Mouse (Mus musculus) midbrain, embryonic 11.5 days (tissue): ENCODE measurements around the gene Dhx33. TPM values are rescaled to one million over a fixed set of nuclear protein-coding genes. Genes with fewer than 3 reads are reported as not detected.

Source experiments
- ATAC-seq: fragments of 200-750 bp; cut with Nextera tagmentation; 2 replicates; pipeline ENCODE4 v1.8.0; 2017; ENCODE audit warnings: moderate TSS enrichment, moderate library complexity; ENCODE audit not compliant: low FRiP score
- DNase-seq: peaks from one replicate; pipeline ENCODE4 v3.0.0; 2015; ENCODE audit warnings: low spot score; ENCODE audit errors: missing footprints
- H3K27ac ChIP-seq: fragments of 300-500 bp; sonication (generic); 2 replicates; pipeline ENCODE4 v1.5.1; 2014; ENCODE audit warnings: low read depth, low read length
- H3K27me3 ChIP-seq: fragments of 300-500 bp; sonication (generic); 2 replicates; pipeline ENCODE4 v1.6.1; 2014; ENCODE audit warnings: mild to moderate bottlenecking, low read length, moderate library complexity, mixed read lengths; ENCODE audit not compliant: control insufficient read depth, insufficient read depth
- H3K36me3 ChIP-seq: fragments of 300-500 bp; sonication (generic); 2 replicates; pipeline ENCODE4 v1.6.1; 2014; ENCODE audit warnings: mild to moderate bottlenecking, low read length, moderate library complexity, mixed read lengths; ENCODE audit not compliant: control insufficient read depth, insufficient read depth
- H3K4me1 ChIP-seq: fragments of 300-500 bp; sonication (generic); 2 replicates; pipeline ENCODE4 v1.6.1; 2014; ENCODE audit warnings: low read length; ENCODE audit not compliant: control insufficient read depth, insufficient read depth
- H3K4me2 ChIP-seq: fragments of 300-500 bp; sonication (generic); 2 replicates; pipeline ENCODE4 v1.6.1; 2014; ENCODE audit warnings: mild to moderate bottlenecking, moderate library complexity
- H3K4me3 ChIP-seq: fragments of 300-500 bp; sonication (generic); 2 replicates; pipeline ENCODE4 v1.5.1; 2014; ENCODE audit warnings: low read depth, low read length
- H3K9ac ChIP-seq: fragments of 300-500 bp; sonication (generic); 2 replicates; pipeline ENCODE4 v1.6.1; 2014; ENCODE audit warnings: low read length
- H3K9me3 ChIP-seq: fragments of 300-500 bp; sonication (generic); 2 replicates; pipeline ENCODE4 v1.6.1; 2016; ENCODE audit warnings: low read length; ENCODE audit not compliant: control insufficient read depth
- WGBS: fragments of 180-500 bp; shearing (Covaris S2); extraction: QIAGEN DNeasy Blood & Tissue Kit; methylation state at CpG from one replicate; pipeline ENCODE4 v1.1.7; 2014; 5-methylcytosine and 5-hydroxymethylcytosine counted together
- polyA plus RNA-seq: library from polyadenylated mRNA; unstranded; fragments of >200 nt; fragmentation: Nextera tagmentation; extraction: Ambion mirVana; gene quantifications from 2 replicates; pipeline ENCODE4 v1.2.1, GENCODE M21; 2014

Dhx33 gene
- polyA plus RNA-seq, 1 experiment from 2014 or later, result 15.9 TPM

DNA sequence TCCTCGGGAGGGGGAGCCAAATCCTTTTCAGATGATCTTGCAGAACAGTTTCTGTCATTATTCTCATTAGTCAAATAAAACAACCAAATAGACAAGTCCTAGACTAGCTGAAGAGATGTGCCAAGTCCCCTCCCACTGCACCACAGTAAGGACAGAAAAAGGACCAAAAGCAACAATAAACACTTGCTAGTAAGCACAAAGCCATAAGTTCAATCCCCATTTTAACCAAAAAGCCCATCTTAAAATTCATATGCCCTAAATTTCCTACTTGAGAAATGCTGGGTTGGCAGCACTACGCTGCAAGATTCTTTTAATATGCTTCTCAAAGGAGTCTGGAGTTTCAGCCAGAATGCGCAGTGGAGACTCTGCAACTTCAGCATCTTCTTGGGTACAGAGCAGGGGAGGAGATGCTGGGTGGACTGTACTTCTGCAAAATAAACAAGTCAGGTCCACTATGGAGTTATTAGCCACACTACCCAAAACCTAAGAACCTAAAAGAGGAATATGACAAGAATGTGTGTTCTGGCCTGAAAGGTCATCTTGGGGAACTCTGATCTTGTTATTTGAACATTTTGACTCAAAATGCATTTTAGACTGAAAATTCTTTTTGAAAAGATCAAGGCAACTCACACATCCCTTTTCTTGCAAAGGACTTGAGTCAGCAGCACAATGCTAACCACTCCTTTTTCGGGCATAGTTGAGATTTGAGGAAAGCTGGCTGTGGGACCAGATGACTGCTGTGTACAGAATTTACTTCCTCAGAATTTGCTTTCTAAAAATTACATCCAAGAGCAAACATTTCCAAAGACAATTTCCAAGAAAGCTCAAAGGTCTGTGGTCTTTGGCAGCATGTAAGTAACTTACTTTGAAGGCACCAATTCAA is 59.1 kb downstream of the Dhx33 start:
- Histone ChIP-seq H3K9me3 (no peaks in the 10 kb centered on the region), H3K4me2 (no peak overlapping the region), H3K4me1 (no peaks in the 10 kb centered on the region), H3K36me3 (peaks cover 33% of the 10 kb centered on the region), H3K27ac (no peak overlapping the region), H3K4me3 (no peak overlapping the region), H3K9ac (no peak overlapping the region), H3K27me3 (no peaks in the 10 kb centered on the region)
- ATAC-seq (no peak), DNase-seq (peak; percentile 78)
- 92% methylated on average over 4 of the region's 4 CpGs for WGBS

DNA sequence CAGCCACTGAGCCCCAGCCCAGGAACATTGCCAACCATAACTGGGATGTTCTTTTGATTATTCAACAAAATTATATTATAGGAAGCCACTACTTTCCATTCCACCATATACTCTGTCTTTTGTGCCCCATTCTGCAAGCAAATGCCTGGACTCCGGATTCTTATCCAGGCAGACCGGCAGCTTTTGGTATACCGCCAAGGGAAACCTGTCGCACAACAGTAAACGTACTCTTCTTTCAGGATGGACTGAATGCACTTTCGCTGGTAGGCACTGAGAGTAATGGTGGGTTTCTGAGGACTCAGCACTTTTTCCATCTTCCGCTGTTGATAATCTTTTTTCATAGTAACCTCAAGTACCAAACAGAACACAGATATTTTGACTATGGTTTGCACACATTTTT is 60.6 kb downstream of the Dhx33 start:
- Histone ChIP-seq H3K9ac (no peak overlapping the region), H3K4me3 (no peak overlapping the region), H3K4me2 (no peak overlapping the region), H3K27ac (no peak overlapping the region), H3K9me3 (no peaks in the 10 kb centered on the region), H3K4me1 (no peaks in the 10 kb centered on the region), H3K27me3 (no peaks in the 10 kb centered on the region), H3K36me3 (peaks cover 30% of the 10 kb centered on the region)
- ATAC-seq, result no peak
- no peak for DNase-seq
- WGBS, result 97% methylated on average over 7 of the region's 7 CpGs

DNA sequence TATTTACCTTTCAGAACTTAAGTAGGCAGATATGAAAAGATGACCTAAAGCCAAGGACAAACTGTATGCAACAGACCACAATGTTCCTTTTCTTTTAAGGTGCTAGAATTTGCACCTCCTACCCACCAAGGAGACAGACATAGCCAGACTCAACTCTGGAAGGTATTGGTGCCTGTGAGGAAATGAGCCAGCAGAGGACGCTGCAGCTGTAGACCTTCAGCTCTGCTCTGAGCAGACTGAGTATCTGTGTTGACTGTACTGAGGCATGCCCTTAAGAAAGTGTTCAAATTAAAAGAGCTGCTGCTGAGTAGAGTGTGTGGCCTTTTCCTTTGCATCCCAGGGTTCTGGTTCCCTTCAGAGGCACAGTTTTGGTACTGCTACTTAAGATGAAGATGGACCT is 61.6 kb downstream of the Dhx33 start:
- H3K4me1 ChIP-seq, result no peaks in the 10 kb centered on the region
- H3K9me3 ChIP-seq, result no peaks in the 10 kb centered on the region
- no peak for ATAC-seq
- no peak overlapping the region for H3K4me2 ChIP-seq
- H3K27me3 ChIP-seq, result no peaks in the 10 kb centered on the region
- peak; percentile 72 for DNase-seq
- no peak overlapping the region for H3K27ac ChIP-seq
- H3K4me3 ChIP-seq, result no peak overlapping the region
- peaks cover 29% of the 10 kb centered on the region for H3K36me3 ChIP-seq
- 94% methylated on average over 1 of the region's 1 CpGs for WGBS
- H3K9ac ChIP-seq, result no peak overlapping the region

DNA sequence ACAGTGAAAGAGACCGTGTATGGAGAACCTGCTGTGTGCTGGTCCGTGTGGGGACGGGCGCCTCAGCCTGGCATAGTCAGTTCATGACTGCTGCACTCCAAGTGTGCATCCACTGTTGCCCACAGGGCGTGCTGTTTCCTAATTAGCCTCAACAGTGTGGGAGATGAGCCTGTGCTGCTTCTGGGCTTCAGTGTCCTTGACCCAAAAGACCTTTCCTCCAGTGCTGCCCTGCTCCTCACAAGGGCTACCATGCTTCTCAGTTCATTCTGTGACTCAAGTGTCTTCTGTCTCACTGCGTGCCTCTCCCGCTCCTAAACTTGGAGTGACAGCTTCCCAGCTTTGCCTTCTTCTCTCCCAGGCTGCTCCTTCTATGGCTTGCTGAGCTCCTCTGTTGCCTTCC is 68.9 kb downstream of the Dhx33 start:
- Histone ChIP-seq H3K9me3 (no peaks in the 10 kb centered on the region), H3K27me3 (no peaks in the 10 kb centered on the region), H3K36me3 (peaks cover 5% of the 10 kb centered on the region; the same call in 1 of the 2 replicates), H3K9ac (no peak overlapping the region), H3K27ac (no peak overlapping the region), H3K4me3 (no peak overlapping the region), H3K4me2 (no peak overlapping the region), H3K4me1 (no peaks in the 10 kb centered on the region)
- WGBS, result 96% methylated on average over 7 of the region's 7 CpGs
- no peak for ATAC-seq
- DNase-seq, result no peak

Other genes with a start within 250 kb of the Dhx33 start
- gene Zfp3, start 240.2 kb downstream of the Dhx33 start, polyA plus RNA-seq, result 10.2 and 11.0 TPM in 2 replicates
- not detected in 2 replicates for gene Scimp, start 191.9 kb downstream of the Dhx33 start, polyA plus RNA-seq
- gene Rabep1, start 159.7 kb downstream of the Dhx33 start, polyA plus RNA-seq, result 41.7 and 44.2 TPM in 2 replicates
- 180 and 183 TPM in 2 replicates for gene Nup88, start 34.5 kb downstream of the Dhx33 start, polyA plus RNA-seq
- gene Rpain, start 34.2 kb downstream of the Dhx33 start, polyA plus RNA-seq, result 74.3 and 81.7 TPM in 2 replicates
- 246 and 255 TPM in 2 replicates for gene C1qbp, start 21.4 kb downstream of the Dhx33 start, polyA plus RNA-seq
- 56.8 and 57.5 TPM in 2 replicates for gene Mis12, start 15.2 kb upstream of the Dhx33 start, polyA plus RNA-seq
- gene Derl2, start 15.4 kb upstream of the Dhx33 start, polyA plus RNA-seq, result 42.0 and 45.3 TPM in 2 replicates
- gene 6330403K07Rik, start 29.1 kb upstream of the Dhx33 start, polyA plus RNA-seq, result 114 TPM in 2 replicates
- gene Nlrp1a, start 140.3 kb upstream of the Dhx33 start, polyA plus RNA-seq, result 0.10 and 0.19 TPM in 2 replicates
- not detected in 2 replicates for gene Nlrp1b, start 226.3 kb upstream of the Dhx33 start, polyA plus RNA-seq